Mouse (Mus musculus): Measurements from ENCODE around the gene Ano10. TPM values are rescaled to one million over a fixed set of nuclear protein-coding genes. Genes with fewer than 3 reads are reported as not detected.
A peak's percentile ranks its signal among the peaks of the same experiment; 100 is the strongest.
"Not testable (repeated sequence)": the region's sequence is repeated elsewhere in the genome, so short reads cannot be mapped to it uniquely, and the experiment has no call there.

Ano10 gene
- total RNA-seq (2015) (15.9 and 18.9 TPM in 2 replicates), total RNA-seq (2017) (13.3 and 13.9 TPM in 2 replicates)

DNA sequence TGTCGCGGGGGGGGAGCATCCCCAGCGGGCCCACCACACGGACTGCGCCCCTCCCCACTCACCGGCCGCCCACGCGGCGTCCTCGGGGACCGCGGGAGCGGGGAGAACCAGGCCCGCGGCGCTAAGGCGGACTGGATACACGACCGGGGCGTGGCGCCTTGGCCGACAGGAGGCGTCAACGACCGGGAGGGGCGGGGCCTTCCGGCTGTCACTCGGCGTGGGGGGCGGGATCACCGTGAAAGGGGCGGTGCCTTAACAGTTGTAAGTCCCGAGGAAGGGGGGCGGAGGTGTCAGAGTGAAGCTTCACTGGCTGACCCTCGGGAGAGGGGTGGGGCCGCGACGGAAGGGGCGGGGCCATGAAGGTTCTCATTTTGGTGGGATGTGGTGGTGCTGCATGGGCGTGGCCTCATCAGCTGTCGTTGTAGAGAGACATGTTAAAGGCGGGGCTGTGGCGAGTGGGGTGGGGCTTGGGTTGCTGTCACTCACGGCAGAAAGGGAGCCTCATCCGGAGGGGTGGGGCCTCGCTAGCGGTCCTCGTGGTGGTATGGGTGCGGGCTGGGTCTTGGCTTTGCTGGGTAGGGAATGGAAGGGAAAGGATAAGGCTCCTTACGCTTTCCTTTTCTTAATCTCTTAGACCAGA is at the start of gene Ano10:
Gene Ano10 (minus strand): TSS at position 182 of the 640 bp plus-strand sequence.
- ATAC-seq (replicated peaks; ENCODE audit: poor library complexity) = peak; percentile 93

DNA sequence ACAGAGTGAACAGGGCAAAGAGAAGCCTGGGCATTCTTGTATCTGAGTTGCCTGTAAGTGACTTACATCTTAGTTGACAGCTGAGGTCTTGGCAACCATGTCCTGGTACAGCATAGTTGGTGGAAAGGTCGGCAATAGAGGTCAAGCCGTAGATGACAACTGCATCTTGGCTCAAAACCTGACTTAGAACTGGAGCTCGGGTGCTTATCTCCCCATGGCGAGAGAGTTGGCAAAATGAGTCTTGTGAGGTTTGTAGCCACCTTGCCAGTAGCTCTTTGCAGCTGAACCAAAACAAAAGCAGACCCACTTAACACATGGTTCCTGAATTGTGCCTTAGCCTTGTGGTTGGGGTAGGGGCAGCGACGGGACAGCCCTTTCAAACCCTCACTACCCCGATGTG is 49.2 kb upstream of the Ano10 start:
- ATAC-seq (replicated peaks; ENCODE audit: poor library complexity) = no peak

DNA sequence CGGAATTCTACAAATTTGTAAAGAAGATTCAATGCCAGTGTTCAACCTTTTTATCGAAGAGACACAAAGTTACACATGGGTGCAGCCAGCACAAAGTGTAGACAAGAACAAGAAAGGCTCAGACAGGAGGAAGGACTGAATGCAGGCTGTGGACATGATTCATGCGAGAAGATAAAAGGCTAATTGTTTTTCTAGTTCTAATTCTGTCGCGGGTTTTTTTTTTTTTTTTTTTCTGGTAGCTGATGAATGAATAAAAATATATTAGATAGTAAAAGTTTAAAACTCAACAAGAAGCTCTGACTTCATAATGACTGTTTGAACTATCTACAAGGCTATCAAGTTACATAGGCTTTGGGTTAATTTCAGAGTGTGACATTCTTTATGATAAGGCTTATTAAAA is 45.7 kb upstream of the Ano10 start:
- no peak for ATAC-seq (replicated peaks; ENCODE audit: poor library complexity)

DNA sequence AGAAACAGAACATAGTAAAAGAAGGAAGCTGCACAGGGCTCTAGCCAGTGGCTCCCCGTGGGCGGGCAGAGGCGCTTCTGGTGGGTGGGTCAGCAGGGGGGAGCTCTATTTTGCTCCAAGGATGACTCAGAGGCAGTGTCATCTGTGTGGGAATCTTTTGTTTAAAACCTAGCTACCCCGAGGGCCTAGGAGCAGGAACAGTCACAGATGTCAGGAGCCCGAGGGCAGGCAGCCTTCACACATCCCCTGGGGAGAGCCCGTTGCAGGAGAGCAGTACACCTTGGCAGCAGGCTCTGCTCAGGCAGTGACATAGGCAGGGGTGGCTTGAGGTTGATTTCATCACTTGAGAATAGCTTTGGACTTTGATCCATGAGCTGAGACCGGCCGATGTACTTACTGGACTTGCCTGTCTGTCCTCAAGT is 43.3 kb upstream of the Ano10 start:
- ATAC-seq (replicated peaks; ENCODE audit: poor library complexity) = peak; percentile 68

DNA sequence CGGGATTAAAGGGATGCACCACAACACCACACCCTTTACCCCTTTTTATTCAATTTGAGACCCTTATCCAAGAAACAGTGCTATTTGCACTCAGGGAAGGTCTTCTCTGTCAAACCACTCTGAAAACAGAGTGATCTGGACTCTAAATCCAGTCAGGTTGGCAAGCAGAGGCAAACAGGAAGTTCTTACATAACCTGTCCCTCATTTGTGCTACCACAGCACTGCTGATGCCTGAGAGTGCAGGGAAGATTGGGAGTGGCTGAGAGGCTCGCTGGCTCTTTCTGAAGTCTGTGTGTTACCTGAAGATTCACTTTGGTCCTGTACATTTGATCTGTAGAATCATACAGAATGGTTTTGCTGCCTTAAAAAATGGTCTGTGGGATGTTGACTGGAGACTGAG is 42.5 kb upstream of the Ano10 start:
- peak; percentile 73 for ATAC-seq (replicated peaks; ENCODE audit: poor library complexity)

DNA sequence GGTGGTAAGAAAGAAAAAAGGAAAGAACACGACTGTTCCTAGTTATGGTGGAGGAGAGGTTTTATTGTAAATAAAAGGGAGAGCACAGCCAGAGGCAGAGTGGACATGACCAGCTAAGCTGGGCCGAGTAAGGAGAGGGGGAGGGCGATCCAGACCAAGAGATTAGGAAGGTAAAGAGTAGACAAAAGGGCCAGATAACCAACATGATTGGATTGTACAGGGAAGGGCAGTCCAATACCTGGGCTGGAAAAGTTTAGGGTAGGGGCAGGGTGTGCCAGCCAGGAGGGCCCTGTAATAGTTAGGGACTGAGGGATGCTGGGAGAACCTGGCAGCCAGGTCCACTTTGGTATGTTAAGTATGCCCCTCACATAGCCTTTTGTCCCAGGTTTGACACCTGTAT is 34.0 kb upstream of the Ano10 start:
- ATAC-seq (replicated peaks; ENCODE audit: poor library complexity) = no peak

DNA sequence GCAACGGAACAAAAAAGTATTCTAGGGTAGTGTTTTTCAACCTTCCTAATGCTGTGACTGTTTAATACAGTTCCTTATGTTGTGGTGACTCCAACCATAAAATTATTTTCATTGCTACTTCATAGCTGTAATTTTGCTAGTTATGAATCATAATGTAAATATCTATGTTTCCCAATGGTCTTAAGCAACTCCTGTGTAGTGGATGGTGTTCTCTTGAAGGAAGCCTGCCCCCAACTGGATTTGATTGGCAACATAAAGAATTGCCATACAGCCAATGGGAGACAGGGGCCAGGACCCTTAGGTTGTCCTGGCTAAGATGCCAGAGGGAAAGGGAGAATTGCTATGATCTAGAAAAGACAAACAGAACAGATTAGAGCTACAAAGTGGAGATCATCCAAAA is 31.8 kb upstream of the Ano10 start:
- ATAC-seq (replicated peaks; ENCODE audit: poor library complexity) = no peak

DNA sequence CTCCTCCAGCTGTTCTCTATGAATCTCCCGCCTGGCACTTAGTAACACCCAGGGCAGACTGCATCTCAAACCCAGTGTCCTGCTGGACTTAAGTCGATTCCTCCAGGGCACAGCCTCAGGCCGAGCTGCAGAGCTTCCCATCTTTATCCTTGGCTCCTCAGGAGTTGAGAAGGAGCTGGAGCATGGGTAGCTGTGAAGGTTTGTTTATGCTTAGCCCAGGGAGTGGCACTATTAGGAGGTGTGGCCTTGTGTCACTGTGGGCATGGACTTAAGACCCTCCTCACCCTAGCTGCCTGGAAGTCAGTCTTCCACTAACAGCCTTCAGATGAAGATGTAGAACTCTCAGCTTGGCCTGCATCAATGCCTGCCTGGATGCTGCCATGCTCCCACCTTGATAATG is 28.1 kb upstream of the Ano10 start:
- no peak for ATAC-seq (replicated peaks; ENCODE audit: poor library complexity)

DNA sequence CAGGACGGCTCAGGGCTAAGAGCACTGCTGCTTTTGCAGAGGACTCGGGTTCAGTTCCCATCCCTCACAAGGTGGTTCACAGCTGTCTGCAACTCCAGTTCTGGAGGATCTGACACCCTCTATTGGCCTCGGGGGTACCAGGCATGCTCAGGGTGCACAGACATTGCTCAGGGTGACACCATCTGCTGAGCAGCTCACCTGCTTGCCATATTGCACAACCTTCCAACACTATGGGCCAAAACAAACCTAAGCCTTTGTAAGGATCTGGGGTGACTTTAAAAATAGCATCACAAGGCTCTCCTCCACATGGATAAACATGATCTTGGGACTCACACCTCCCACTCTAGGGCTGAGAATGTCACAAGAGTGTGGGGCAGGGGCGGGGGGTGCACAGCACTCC is 26.4 kb upstream of the Ano10 start:
- ATAC-seq (replicated peaks; ENCODE audit: poor library complexity) = no peak

DNA sequence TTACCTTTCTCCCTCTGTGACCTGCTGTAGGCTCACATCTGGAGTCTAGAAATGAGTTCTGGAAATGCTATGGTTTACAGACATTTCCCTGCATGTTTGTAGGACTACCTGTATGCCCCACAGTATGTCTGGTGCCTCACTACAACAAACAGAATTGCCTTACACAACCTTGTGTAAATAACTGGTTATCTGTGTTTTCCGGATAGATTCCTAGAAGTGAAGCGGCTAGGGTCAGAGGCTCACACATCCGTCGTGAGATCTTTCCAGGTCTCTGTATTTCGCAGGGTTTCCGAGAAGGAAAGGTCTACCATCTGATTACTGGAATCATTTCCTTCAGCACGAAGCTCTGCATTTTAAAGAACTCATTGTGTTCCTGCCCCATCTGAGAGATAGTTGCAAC is 22.3 kb upstream of the Ano10 start:
- ATAC-seq (replicated peaks; ENCODE audit: poor library complexity) = no peak

DNA sequence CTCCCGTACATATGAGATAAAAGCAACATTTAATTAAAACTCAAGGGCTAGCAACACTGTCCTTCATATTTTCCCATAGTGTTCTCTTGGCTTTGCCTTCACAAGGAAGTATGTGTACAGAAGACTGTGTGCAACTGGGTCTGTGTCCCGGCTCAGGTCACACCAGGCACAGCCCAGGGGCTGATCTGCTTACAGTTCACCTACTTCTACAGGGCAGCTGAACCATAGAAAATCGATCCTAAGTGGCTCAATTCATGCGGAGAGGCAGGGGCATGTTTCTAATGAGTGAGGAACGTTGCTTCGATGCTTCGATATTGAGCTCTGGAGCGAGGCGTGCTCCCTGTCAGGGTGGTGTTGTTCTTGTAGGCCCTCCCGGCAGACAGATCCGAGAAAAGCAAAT is 21.3 kb upstream of the Ano10 start:
- no peak for ATAC-seq (replicated peaks; ENCODE audit: poor library complexity)

DNA sequence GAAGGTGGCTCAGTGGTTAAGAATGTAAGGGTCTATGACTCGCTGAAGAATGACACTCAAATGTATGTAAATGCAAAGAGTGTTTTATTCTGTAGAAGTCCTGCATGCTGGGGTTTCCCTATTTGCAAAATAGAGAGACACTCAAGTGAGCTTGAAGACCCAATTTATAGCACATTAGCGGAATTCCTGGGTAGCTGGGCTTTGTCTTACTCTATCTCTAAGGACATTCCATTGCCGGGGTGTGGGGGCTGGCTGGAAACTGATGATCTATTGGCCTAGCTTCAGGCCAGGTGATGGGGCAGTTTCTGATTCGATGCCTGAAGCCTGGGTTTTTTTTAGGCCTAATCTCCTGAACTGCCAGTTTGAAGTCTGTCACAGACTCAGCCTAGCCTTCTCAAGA is 20.7 kb upstream of the Ano10 start:
- no peak for ATAC-seq (replicated peaks; ENCODE audit: poor library complexity)

DNA sequence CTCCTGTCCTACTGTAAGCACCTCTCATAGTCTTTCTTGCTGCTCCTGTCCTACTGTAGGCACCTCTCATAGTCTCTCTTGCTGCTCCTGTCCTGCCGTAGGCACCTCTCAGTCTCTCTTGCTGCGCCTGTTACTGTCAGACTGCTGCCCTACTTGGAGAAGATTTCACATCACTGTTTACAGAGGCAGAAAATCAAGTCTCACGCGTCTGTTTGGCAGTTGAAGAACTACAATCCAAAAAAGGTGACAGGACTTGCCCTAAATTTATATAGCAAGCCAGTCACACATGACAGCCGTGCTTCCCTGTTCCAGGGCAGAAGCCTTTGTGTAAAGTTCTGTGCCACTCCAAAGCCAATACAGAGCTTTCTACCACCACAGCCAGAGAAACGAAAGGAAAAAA is 20.2 kb upstream of the Ano10 start:
- no peak for ATAC-seq (replicated peaks; ENCODE audit: poor library complexity)

DNA sequence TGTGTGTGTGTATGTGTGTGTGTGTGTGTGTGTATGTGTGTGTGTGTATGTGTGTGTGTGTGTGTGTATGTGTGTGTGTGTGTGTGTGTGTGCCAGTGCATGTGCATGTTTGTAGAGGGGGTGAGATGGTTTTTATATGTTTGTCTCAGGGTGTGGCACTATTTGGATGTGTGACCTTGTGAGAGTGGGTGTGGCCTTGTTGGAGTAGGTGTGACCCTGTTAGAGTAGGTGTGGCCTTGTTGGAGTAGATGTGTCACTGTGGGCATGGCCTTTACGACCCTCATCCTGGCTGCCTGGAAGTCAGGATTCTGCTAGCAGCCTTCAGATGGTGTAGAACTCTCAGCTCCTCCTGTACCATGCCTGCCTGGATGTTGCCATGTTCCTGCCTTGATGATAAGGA is 18.9 kb upstream of the Ano10 start:
- ATAC-seq (replicated peaks; ENCODE audit: poor library complexity) = not testable (repeated sequence)

DNA sequence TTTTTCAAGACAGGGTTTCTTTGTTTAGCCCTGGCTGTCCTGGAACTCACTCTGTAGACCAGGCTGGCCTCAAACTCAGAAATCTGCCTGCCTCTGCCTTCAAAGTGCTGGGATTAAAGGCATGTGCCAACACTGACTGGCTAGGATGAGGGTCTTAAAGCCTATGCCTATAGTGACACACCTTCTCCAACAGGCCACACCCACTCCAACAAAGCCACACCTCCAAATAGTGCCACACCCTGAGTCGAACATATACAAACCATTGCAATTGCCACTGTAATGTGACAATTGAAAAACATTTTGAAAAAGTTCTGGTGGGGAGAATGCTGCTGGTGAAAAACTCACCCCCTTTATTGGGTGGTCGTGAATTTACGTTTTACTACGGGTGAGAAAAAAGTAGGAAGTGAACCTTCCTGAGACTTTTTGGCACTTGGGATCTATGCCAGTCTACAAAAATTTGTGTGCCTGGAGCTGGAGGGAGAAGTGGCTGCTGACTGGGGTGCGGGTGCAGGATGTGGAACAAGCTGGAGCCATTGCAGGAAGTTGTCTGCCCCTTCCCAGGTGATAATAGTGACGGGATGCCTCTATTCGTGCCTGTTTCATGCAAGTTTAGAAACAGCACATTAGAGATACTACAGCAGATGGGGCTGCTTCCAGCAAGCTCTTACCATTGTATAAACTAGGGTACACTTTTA is 18.2 kb upstream of the Ano10 start:
- ATAC-seq (replicated peaks; ENCODE audit: poor library complexity) = no peak

DNA sequence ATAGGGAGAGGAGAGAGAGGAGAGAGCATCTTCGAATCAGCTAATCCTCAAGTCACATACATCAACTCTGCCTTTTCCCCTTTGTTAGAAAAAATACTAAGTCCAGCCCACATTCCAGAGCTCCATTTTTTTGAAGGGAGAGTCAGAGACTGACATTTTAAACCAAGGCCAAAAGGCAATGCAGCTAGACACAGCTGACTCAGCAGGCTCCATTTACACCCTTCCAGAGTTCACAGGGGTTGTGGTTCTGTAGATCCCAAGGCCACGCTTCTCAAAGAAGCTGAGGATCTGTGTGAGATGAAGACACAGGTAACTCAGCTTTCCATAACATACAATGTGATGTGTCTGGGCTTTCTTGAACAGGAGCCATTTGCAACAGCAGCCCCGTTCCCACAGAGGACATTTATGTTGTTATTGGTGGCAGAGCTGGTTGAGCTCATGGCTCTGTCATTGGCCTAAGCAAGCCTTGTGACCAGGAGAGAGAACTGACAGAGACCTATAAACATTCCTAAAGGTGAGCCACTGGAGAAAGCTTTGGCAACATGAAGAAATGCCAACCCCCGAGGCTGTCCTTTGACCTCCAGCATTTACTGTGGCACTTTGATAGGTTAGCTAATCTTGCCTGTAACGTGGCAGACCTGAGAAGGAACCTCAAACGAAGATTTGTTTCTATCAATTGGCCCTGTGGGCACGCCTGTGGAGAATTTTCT is 17.0 kb upstream of the Ano10 start:
- no peak for ATAC-seq (replicated peaks; ENCODE audit: poor library complexity)

DNA sequence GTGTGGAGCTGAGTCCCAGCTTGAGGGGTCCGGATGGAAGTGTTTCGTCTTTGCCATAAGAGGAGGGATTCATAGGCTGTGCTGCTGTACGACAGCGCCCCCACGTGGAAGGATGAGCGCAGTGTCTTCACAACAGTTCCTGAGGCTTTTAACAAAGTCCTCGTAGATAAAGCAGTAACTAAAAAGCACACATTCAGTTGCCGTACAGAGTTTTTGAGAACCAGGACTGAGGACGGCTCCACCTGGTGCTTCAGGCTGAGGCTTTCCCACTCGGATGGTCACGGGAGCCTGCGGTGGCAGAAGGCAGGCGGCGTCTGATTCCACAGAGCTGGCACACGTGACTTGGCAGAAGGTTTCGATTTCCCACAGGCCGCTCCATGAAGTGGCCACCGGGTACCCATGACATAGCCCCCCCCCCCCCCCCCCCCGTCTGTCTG is 16.4 kb upstream of the Ano10 start:
- peak; percentile 88 for ATAC-seq (replicated peaks; ENCODE audit: poor library complexity)

DNA sequence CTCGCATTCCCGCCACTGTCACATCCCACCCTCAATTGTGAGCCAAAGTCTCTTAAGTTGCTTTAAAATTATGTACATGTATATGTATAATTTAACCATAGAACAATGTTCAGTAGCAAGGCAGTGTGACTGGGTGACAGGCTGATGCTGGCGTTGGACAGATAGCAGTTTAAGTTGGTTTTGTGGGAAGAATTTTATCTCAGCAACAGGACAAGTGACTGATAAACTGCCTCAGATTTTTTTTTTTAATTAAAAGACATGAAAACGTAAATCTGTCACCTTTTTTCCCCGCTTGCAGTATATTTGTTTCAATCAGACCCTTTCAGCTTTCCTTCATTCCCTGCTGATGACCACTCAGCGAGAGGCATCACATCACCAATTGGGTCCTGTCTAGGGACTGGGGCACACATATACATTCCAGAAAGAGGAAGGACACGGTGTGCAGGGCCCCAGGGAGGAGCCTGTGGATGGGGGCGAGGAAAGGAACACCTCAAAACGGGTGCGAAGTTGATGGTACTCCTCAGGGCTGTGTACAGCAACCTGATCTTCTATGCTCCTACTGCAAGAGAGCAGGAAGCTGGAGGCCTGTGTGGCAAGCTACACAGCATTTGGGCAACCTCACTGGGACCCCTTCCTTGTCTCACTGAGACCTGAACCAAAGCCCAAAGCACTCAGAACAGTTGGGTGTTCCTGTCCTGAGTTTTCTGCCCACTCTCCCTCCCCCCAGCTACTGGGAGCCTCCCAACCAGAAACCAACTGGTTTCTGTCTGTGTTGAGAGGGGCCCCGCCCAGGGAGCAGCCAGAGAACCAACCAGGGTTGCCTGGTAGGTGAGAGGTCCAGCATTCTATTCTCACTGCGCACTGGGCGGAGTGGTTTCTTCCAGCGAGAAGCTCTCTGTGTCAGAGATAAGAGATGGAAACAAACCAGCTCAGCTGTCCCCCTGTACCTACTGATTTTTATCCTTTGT is 15.1 kb upstream of the Ano10 start:
- ATAC-seq (replicated peaks; ENCODE audit: poor library complexity) = peak; percentile 38

DNA sequence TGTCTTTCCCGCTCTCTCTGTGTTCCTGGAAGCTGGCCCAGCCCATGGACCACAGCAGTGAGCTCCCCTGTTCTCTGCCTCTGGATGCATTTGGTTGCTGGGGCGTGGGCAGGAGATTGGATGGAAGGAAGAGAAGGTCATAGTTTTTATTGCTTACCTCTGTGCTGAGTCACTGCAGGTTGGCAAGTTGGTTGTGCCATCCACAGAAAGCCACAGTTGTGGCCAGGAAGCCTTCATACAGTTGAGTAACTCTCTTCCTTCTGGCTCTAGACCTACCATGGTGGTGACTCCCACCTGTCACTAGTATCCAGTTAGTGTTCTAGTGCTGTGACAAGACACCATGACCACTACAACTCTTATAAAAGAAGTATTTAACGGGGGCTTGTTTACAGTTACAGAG is 11.1 kb upstream of the Ano10 start:
- peak; percentile 94 for ATAC-seq (replicated peaks; ENCODE audit: poor library complexity)

DNA sequence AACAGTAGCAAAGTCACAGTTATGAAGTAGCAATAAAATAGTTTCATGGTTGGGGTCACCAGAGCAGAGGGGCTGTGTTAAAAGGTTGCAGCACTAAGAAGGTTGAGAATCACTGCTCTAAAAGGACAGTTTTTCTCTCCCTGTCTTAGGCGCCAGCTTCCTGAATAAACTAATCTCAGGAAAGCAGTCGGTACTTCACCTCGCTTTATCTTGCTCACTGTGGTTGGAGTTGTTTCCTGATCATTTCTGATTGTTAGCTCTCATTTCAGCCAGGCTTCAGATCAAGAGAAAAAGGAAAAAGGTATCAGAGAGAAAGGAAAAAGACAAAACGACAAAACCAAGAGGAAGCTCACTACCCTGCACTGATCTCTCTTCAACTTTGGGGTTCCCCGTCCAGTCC is 1.9 kb upstream of the Ano10 start:
- no peak for ATAC-seq (replicated peaks; ENCODE audit: poor library complexity)

DNA sequence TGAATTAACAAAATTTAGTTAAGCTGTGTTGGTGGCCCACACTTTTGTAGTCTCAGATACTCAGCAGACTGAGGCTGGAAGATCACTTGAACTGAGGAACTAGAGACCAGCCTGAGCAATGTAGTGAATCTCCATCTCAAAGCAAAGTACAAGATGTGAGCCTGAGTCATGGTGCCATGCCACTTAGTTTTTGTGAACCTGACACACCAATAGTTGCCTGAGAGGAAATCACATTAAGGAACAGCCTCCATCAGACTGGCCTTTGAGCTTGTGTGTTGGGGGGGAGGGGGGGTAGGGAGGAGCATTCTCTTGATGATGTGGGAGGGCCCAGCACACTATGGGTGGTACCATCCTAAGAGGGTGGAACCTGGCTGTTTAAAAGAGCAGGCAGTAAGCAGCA is 1.2 kb upstream of the Ano10 start:
- no peak for ATAC-seq (replicated peaks; ENCODE audit: poor library complexity)
